Mouse (Mus musculus) thymus, adult 2 months (tissue): ENCODE measurements around the gene Nos1ap. TPM values are rescaled to one million over a fixed set of nuclear protein-coding genes. Genes with fewer than 3 reads are reported as not detected.

Experiments
- DNase-seq: peaks from one replicate; pipeline ENCODE4 v3.0.0; 2021
- H3K27ac ChIP-seq: fragments of 200-500 bp; 2 replicates; pipeline ENCODE4 v1.5.1; 2012; ENCODE audit warnings: low read length, control low read depth; ENCODE audit not compliant: control insufficient read depth, insufficient read depth
- H3K27me3 ChIP-seq: fragments of 200-500 bp; 2 replicates; pipeline ENCODE4 v1.6.1; 2012; ENCODE audit warnings: mild to moderate bottlenecking, low read length, moderate library complexity, mixed read lengths; ENCODE audit not compliant: control insufficient read depth, insufficient read depth
- H3K36me3 ChIP-seq: fragments of 200-500 bp; 2 replicates; pipeline ENCODE4 v1.6.1; 2012; ENCODE audit warnings: mild to moderate bottlenecking, low read length, moderate library complexity; ENCODE audit not compliant: control insufficient read depth, insufficient read depth
- H3K4me1 ChIP-seq: fragments of 200-500 bp; replicated peaks from 2 replicates; pipeline ENCODE4 v1.6.1; 2012; ENCODE audit warnings: low read length; ENCODE audit not compliant: control insufficient read depth, insufficient read depth
- H3K4me3 ChIP-seq: fragments of 200-500 bp; 2 replicates; pipeline ENCODE4 v1.5.1; 2012; ENCODE audit warnings: mild to moderate bottlenecking, low read length, control low read depth, moderate library complexity; ENCODE audit not compliant: control insufficient read depth, insufficient read depth
- CTCF ChIP-seq: fragments of 200-500 bp; IDR thresholded peaks from 2 replicates; pipeline ENCODE4 v1.5.1; 2012; ENCODE audit warnings: mild to moderate bottlenecking, control low read depth, low read length, moderate library complexity, borderline replicate concordance; ENCODE audit not compliant: control insufficient read depth, poor library complexity, insufficient read depth; ENCODE audit errors: extremely low read depth
- POLR2A ChIP-seq: fragments of 200-500 bp; IDR thresholded peaks from 2 replicates; pipeline ENCODE4 v1.6.1; 2012; ENCODE audit warnings: mild to moderate bottlenecking, low read length, control low read depth, moderate library complexity; ENCODE audit not compliant: control insufficient read depth, poor library complexity, insufficient read depth; ENCODE audit errors: extremely low read depth
- WGBS: fragments of 180-500 bp; shearing (Covaris S2); methylation state at CpG from one replicate; pipeline ENCODE4 v1.1.7; 2018; 5-methylcytosine and 5-hydroxymethylcytosine counted together
- polyA plus RNA-seq: library from polyadenylated mRNA; depleted of rRNA; stranded (reverse); fragments of >200 nt; gene quantifications from 2 replicates; pipeline ENCODE4 v1.2.3, GENCODE M21; 2012

Gene Nos1ap
- polyA plus RNA-seq, 1 experiment: 3.3 TPM

DNA sequence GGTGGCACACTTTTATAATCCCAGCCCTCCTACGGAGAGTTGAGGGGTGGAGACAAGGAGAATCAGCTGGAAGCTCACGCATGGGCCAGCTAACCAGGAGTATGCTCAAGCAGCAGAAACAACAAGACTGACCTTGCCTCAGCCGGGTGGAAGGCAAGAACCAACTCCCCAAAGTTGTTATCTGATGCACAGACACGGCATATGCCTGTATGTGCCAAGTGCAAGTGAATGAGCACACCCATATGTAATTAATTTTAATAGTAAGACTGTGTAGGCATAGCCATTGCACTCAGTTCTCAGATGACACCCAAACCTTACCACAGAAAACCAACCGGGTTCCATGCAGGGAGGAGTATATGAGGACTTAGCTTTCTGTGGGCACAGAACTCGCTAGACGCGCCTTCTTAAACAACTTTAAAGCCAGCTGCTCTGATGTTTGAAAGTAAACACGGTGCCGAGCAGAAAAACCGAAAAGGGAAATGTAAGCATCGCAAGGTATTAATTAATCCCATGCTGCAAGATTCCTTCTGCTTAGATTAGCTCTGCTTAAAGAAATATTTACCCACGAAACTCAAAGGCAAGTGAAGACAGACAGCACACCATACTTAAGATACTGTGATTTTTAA is 9.1 kb downstream of the Nos1ap start:
- 68% methylated on average over 13 of the region's 13 CpGs for WGBS
- Histone ChIP-seq H3K27ac (no peak overlapping the region), H3K27me3 (no peaks in the 10 kb centered on the region), H3K36me3 (no peaks in the 10 kb centered on the region), H3K4me3 (no peak overlapping the region), H3K4me1 (no peaks in the 10 kb centered on the region)
- no peak for TF ChIP-seq POLR2A
- no peak for TF ChIP-seq CTCF
- DNase-seq: no peak

DNA sequence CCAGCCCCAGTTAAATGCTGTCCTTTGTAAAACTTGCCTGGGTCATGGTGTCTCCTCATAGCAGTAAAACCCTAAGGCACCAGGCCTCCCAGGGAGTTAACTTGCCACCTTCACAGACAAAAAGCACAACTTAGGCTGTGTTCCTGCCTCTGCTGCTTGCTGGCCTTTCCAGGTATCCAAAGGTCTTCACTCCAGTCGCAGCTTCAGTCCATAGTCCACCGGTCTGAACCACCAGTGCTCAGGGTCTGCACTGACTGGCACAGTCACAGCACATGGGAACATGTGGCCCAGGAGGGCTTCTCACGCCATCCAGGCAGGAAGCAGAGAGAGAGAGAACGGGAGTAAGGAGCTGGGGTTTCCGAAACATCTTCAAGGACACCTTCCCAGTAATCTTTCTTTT is 10.2 kb downstream of the Nos1ap start:
- Histone ChIP-seq H3K27me3 (no peaks in the 10 kb centered on the region), H3K4me3 (no peak overlapping the region), H3K36me3 (no peaks in the 10 kb centered on the region), H3K27ac (no peak overlapping the region), H3K4me1 (no peaks in the 10 kb centered on the region)
- no peak for TF ChIP-seq CTCF
- no peak for TF ChIP-seq POLR2A
- no peak for DNase-seq
- WGBS: 97% methylated on average over 5 of the region's 5 CpGs

DNA sequence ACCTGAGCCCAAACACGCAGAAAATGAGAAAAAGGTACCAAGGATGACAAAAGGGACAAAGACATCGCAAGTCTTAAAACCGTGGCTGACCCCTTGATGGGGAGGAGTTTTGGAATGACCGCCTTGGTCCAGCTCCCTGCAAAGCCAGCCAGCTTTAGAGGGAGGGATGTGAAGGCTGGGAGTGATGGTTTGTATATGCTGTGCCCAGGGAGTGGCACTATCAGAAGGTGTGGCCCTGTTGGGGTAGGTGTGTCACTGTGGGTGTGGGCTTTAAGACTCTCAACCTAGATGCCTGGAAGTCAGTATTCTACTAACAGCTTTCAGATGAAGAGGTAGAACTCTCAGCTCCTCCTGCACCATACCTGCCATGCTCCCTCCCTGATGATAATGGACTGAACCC is 10.6 kb downstream of the Nos1ap start:
- DNase-seq: no peak
- TF ChIP-seq POLR2A: no peak
- TF ChIP-seq CTCF: no peak

DNA sequence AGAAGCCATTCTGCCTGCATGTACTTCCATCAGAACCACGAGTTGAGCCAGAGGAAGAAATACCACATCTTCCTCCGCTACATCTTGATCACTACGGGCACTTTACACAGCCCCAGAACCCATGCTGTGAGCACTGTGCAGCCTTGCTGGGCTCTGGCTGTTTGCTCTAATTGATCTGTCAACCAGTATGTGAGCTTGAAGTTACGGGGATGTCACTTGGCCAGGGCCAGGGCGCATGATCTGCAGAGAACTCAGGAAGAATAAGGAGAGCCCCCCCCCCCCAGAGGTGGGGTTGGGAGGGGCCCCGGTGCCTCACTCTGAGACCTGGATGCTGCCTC is 13.0 kb downstream of the Nos1ap start:
- H3K4me1 ChIP-seq: no peaks in the 10 kb centered on the region
- H3K27ac ChIP-seq: no peak overlapping the region
- no peak overlapping the region for H3K4me3 ChIP-seq
- DNase-seq: no peak
- H3K27me3 ChIP-seq: no peaks in the 10 kb centered on the region
- 46% methylated on average over 6 of the region's 6 CpGs for WGBS
- no peak for TF ChIP-seq POLR2A
- no peak for TF ChIP-seq CTCF
- H3K36me3 ChIP-seq: no peaks in the 10 kb centered on the region

More for the DNA sequence above, 10.6 kb downstream of the Nos1ap start:
- Histone ChIP-seq H3K27ac (no peak overlapping the region), H3K27me3 (no peaks in the 10 kb centered on the region), H3K4me1 (no peaks in the 10 kb centered on the region), H3K4me3 (no peak overlapping the region), H3K36me3 (no peaks in the 10 kb centered on the region)
- WGBS: 95% methylated on average over 4 of the region's 4 CpGs

DNA sequence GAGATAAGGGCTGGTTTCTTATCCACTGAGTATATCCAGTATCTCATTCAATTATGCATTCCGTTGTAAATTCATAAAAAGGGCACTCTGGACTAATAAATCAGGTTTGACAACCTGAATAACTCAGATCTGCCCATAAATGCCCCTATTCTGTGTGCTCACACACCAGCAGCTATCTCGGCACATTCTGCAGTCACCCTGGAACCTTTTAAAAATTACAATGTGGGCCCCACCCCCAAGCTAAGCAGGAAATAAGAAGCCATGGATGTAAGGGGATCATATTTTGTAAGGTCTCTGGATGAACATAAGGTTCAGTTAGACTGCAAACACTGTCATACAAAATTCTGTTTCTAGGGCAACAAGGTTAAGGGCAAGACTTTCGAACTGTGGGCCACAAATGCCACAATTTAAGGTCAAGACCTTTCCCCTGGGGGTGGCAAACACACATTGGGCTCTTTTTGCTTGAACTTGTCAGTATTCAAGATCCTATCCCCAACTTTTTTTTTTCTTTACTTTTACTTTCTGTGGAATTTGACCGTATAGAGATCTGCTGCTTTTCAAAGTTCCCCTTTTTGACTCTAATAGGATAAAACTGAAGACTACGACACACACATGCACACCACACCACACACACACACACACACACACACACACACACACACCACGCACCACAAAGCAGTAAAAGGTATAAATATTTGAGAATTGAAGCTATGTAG is 13.5 kb downstream of the Nos1ap start:
- Histone ChIP-seq H3K27ac (no peak overlapping the region), H3K36me3 (no peaks in the 10 kb centered on the region), H3K4me3 (no peak overlapping the region), H3K4me1 (no peaks in the 10 kb centered on the region), H3K27me3 (no peaks in the 10 kb centered on the region)
- TF ChIP-seq CTCF (no peak), POLR2A (no peak)
- DNase-seq: no peak
- 28% methylated on average over 6 of the region's 6 CpGs for WGBS

DNA sequence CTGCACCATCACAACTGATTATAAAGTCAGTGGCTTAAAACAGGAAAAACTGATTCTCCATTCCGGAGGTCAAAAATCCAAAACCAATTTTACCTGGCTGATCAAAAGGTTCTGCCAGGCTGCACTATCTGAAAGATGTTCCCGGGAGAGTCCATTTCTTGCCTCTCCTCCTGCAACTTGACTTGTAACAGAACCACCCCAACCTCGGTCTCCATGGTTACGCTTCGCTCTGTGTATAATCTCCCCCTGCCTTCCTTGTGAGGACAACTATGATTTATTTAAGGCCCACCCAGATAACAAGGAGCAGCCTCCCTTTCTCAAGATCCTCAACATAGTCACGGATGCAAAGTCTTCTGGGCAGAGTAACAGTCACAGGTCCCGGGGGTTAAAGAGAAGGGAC is 16.5 kb downstream of the Nos1ap start:
- TF ChIP-seq CTCF (no peak), POLR2A (no peak)
- H3K4me1 ChIP-seq: no peaks in the 10 kb centered on the region
- DNase-seq: no peak
- no peak overlapping the region for H3K4me3 ChIP-seq
- WGBS: 97% methylated on average over 7 of the region's 7 CpGs
- H3K27ac ChIP-seq: no peak overlapping the region
- H3K27me3 ChIP-seq: no peaks in the 10 kb centered on the region
- H3K36me3 ChIP-seq: no peaks in the 10 kb centered on the region
